Mouse (Mus musculus): ENCODE measurements at regions not wholly inside any gene's neighbourhood (a gene's known extent, or its start where the extent isn't known, plus 50 kb on each side); places are given as distances from the start of the nearest gene placed in this dataset.

DNA sequence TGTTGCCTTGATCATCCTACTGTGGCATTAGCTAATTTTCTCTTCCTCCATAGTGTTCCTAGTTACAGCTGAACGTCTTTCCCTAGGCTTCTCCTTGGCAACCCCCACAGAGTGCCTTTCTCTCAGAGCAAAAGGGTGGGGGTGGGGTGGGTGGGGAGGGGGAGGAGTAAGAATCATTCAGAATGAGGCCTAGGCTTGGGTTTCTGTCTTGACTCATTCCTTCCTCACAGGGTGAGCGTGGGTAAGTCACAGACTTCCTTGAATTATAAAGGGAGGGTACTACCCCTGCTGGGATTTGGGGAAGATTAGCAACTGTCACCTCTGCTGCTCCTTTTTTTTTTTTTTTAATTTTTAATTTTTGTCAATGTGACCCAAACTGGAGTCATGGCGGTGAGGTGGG, 114.5 kb downstream of the Dhx35 start:
- 68% methylated on average over 3 of the region's 3 CpGs for WGBS
- no peak overlapping the region for H3K27ac ChIP-seq (ENCODE audit: low read depth, low read length)
- ATAC-seq (replicated peaks; ENCODE audit: low FRiP score) (no peak), DNase-seq (ENCODE audit: low spot score) (no peak)
- H3K36me3 ChIP-seq (ENCODE audit: control insufficient read depth, insufficient read depth, low read length): no peaks in the 10 kb centered on the region
- H3K4me1 ChIP-seq (replicated peaks; ENCODE audit: control insufficient read depth, insufficient read depth, low read length): no peaks in the 10 kb centered on the region
- H3K4me3 ChIP-seq (ENCODE audit: low read depth, low read length): no peak overlapping the region
- no peaks in the 10 kb centered on the region for H3K9me3 ChIP-seq (ENCODE audit: control insufficient read depth, low read length)
- no peak overlapping the region for H3K9ac ChIP-seq (ENCODE audit: low read depth, low read length)
- no peak overlapping the region for H3K4me2 ChIP-seq
- H3K27me3 ChIP-seq (replicated peaks; ENCODE audit: control insufficient read depth, insufficient read depth, low read length): no peaks in the 10 kb centered on the region

DNA sequence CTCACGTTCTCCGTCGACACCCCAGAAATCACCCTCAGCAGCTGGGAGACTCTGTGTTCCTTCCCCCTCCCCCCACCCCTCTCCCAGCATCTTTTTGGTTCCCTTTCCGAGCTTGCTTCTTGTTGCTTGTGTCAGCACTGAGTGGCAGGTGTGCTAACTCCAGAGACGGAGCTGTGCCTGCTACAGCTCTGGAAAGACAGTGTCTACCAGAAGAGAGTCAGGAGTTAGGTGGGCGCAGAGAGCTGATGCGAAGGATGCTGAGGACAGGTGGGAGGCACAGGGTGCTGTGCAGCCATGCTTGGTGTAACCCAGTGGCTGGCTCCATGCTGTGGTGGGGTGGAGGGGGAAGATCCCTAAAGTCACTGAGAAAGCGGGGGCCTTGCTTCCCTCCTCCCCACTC, 115.7 kb downstream of the Dhx35 start:
- ATAC-seq (replicated peaks; ENCODE audit: low FRiP score) (no peak), DNase-seq (ENCODE audit: low spot score) (no peak)
- H3K27ac ChIP-seq (ENCODE audit: low read depth, low read length): no peak overlapping the region
- H3K27me3 ChIP-seq (replicated peaks; ENCODE audit: control insufficient read depth, insufficient read depth, low read length): no peaks in the 10 kb centered on the region
- H3K4me3 ChIP-seq (ENCODE audit: low read depth, low read length): no peak overlapping the region
- no peak overlapping the region for H3K9ac ChIP-seq (ENCODE audit: low read depth, low read length)
- WGBS: 52% methylated on average over 8 of the region's 8 CpGs
- no peak overlapping the region for H3K4me2 ChIP-seq
- no peaks in the 10 kb centered on the region for H3K9me3 ChIP-seq (ENCODE audit: control insufficient read depth, low read length)
- no peaks in the 10 kb centered on the region for H3K36me3 ChIP-seq (ENCODE audit: control insufficient read depth, insufficient read depth, low read length)
- H3K4me1 ChIP-seq (replicated peaks; ENCODE audit: control insufficient read depth, insufficient read depth, low read length): no peaks in the 10 kb centered on the region

DNA sequence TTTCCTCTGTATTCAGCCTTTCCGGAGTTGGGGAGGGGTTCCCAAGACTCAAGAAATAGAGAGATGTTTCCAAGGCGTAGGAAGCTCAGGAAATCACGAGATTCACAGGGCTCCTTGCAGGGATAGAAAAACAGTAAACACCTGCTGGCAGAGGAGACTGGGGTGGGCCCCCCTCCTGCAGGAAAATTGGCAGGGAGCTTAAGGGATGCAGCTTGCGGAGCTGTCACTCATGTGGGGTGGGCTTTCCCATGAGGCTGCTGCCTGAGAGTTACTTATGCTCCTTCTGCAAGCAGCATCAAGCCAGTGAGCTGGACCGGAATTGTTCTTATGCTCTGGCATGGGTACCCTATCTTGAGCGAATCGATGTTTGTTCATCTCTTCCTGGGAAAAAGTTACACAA, 116.6 kb downstream of the Dhx35 start:
- H3K4me3 ChIP-seq (ENCODE audit: low read depth, low read length): no peak overlapping the region
- no peaks in the 10 kb centered on the region for H3K36me3 ChIP-seq (ENCODE audit: control insufficient read depth, insufficient read depth, low read length)
- no peak for ATAC-seq (replicated peaks; ENCODE audit: low FRiP score)
- H3K9me3 ChIP-seq (ENCODE audit: control insufficient read depth, low read length): no peaks in the 10 kb centered on the region
- WGBS: 52% methylated on average over 7 of the region's 7 CpGs
- H3K4me1 ChIP-seq (replicated peaks; ENCODE audit: control insufficient read depth, insufficient read depth, low read length): no peaks in the 10 kb centered on the region
- DNase-seq (ENCODE audit: low spot score): no peak
- no peak overlapping the region for H3K4me2 ChIP-seq
- no peak overlapping the region for H3K27ac ChIP-seq (ENCODE audit: low read depth, low read length)
- H3K27me3 ChIP-seq (replicated peaks; ENCODE audit: control insufficient read depth, insufficient read depth, low read length): no peaks in the 10 kb centered on the region
- no peak overlapping the region for H3K9ac ChIP-seq (ENCODE audit: low read depth, low read length)

DNA sequence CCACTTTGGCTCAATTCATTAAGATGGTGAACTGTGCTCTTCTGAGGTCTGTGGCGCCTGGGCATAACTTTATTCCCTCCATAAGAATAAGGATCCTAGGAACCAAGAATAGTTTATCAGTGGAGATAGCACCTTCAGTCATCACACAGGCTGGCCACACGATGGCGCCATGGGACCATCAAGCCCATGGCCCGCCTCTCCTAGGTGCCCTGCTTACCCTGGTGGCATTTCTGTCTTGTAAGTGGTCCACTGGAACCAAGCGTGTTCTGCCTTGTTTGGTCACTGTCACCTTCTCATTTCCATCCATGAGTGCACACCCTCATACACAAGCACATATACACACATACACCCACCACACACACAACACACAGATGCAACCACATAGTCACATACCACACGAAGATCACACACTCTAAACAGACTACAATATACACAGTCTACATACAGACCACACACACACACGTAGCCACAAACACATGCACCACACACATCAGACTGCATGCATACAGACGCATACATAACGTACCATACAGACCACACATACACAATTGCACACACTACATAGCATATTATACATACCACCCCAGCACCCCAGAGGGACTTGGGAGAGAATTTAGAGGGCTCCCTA, 118.1 kb downstream of the Dhx35 start:
- ATAC-seq (replicated peaks; ENCODE audit: low FRiP score) (0 out of 2 replicates have a peak, but pooled peaks have one; percentile 26), DNase-seq (ENCODE audit: low spot score) (peak; percentile 42)
- no peaks in the 10 kb centered on the region for H3K4me1 ChIP-seq (replicated peaks; ENCODE audit: control insufficient read depth, insufficient read depth, low read length)
- H3K4me2 ChIP-seq: no peak overlapping the region
- no peaks in the 10 kb centered on the region for H3K27me3 ChIP-seq (replicated peaks; ENCODE audit: control insufficient read depth, insufficient read depth, low read length)
- H3K9ac ChIP-seq (ENCODE audit: low read depth, low read length): no peak overlapping the region
- H3K4me3 ChIP-seq (ENCODE audit: low read depth, low read length): no peak overlapping the region
- 34% methylated on average over 9 of the region's 9 CpGs for WGBS
- H3K9me3 ChIP-seq (ENCODE audit: control insufficient read depth, low read length): no peaks in the 10 kb centered on the region
- H3K36me3 ChIP-seq (ENCODE audit: control insufficient read depth, insufficient read depth, low read length): no peaks in the 10 kb centered on the region
- no peak overlapping the region for H3K27ac ChIP-seq (ENCODE audit: low read depth, low read length)

DNA sequence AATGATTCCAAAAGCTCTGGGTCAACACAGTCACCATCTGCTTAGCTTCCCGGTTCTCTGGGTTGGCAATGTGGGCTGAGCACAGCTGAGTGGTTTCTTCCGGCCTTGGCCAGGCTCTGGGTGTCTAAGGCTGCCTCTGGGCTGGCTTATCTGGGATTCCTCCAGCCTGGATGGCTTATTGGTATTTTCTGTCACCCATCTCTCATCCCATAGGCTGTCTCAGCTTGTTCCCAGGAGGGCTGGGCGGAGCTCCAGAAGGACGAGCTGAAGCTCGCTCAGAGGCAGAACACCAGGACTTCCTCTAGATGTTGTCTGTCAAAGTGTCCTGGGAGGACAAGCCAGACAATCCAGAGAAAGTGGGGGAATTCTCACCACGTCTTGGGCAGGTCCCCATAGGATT, 122.8 kb downstream of the Dhx35 start:
- no peak for ATAC-seq (replicated peaks; ENCODE audit: low FRiP score)
- H3K4me2 ChIP-seq: no peak overlapping the region
- WGBS: 40% methylated on average over 6 of the region's 6 CpGs

DNA sequence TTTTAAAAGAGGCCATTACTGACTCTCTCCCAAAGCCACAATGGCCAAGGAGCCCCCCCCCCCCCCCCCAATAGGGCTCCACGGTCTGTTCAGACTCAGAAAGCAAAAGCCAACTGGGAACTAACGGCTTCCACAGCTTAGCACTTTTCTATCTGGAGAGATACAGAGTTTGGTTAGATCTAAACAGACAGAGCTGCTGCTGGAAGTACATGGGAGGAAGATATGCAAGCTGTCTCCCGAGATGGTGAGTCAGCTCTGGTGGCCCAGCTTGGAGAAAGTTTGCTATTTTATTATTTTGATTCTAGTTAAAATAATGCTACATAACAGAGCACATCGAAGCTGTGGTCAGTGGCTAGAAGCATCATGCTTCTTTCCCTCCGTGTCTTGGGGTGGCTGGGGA, 123.7 kb downstream of the Dhx35 start:
- Histone ChIP-seq H3K27ac (ENCODE audit: low read depth, low read length) (no peak overlapping the region), H3K36me3 (ENCODE audit: control insufficient read depth, insufficient read depth, low read length) (no peaks in the 10 kb centered on the region), H3K9me3 (ENCODE audit: control insufficient read depth, low read length) (no peaks in the 10 kb centered on the region), H3K4me3 (ENCODE audit: low read depth, low read length) (no peak overlapping the region), H3K4me2 (no peak overlapping the region), H3K4me1 (replicated peaks; ENCODE audit: control insufficient read depth, insufficient read depth, low read length) (no peaks in the 10 kb centered on the region), H3K27me3 (replicated peaks; ENCODE audit: control insufficient read depth, insufficient read depth, low read length) (no peaks in the 10 kb centered on the region), H3K9ac (ENCODE audit: low read depth, low read length) (no peak overlapping the region)
- no peak for DNase-seq (ENCODE audit: low spot score)
- 70% methylated on average over 5 of the region's 5 CpGs for WGBS
- no peak for ATAC-seq (replicated peaks; ENCODE audit: low FRiP score)

More for the DNA sequence above, 122.8 kb downstream of the Dhx35 start:
- H3K9me3 ChIP-seq (ENCODE audit: control insufficient read depth, low read length): no peaks in the 10 kb centered on the region
- H3K4me1 ChIP-seq (replicated peaks; ENCODE audit: control insufficient read depth, insufficient read depth, low read length): no peaks in the 10 kb centered on the region
- no peak overlapping the region for H3K9ac ChIP-seq (ENCODE audit: low read depth, low read length)
- DNase-seq (ENCODE audit: low spot score): no peak
- H3K27ac ChIP-seq (ENCODE audit: low read depth, low read length): no peak overlapping the region
- H3K27me3 ChIP-seq (replicated peaks; ENCODE audit: control insufficient read depth, insufficient read depth, low read length): no peaks in the 10 kb centered on the region
- H3K36me3 ChIP-seq (ENCODE audit: control insufficient read depth, insufficient read depth, low read length): no peaks in the 10 kb centered on the region
- H3K4me3 ChIP-seq (ENCODE audit: low read depth, low read length): no peak overlapping the region

DNA sequence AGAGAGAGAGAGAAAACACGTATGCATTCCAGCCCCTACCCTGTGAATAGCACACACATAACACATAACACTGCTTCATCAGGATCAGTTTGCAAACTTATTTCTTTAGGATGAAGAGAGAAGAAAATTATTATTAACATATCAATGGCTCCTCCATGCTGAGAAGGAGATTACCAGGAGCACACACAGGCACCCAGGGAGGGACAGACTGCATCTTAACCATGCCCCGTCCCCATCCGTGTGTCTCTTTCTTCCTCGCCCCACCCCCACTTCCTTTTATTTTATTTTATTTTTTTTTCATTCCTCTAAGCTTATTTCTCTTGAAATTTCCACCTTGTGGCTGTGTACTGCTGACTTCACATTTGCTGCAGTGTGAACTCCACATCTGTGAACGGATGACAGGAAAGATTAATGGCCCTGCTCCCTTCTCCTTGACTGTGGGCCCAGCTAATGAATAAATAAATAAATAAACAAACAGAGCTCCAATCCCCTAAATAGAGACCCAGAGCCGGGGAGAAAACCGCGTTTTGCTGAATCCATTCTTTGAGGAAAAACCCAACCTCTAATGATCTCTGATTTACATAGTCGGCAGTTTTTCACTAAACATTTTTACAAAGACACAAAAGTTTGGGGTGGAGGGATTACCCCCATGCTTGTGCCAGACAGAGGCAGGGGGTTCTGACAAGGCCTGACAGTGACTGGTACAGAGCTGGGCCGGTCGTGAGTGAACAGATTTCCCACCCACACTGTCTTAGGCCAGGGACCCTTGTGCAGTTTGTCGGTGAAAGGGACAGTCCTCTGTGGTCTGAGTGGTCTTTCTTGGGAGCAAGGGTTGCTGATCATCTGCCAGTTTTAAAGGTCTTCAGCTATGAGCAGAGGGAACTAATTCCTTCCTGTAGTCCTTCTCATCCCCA, 127.0 kb downstream of the Dhx35 start:
- Histone ChIP-seq H3K27me3 (replicated peaks; ENCODE audit: control insufficient read depth, insufficient read depth, low read length) (no peaks in the 10 kb centered on the region), H3K36me3 (ENCODE audit: control insufficient read depth, insufficient read depth, low read length) (no peaks in the 10 kb centered on the region), H3K4me3 (ENCODE audit: low read depth, low read length) (no peak overlapping the region), H3K9ac (ENCODE audit: low read depth, low read length) (no peak overlapping the region), H3K4me2 (no peak overlapping the region), H3K27ac (ENCODE audit: low read depth, low read length) (no peak overlapping the region), H3K9me3 (ENCODE audit: control insufficient read depth, low read length) (no peaks in the 10 kb centered on the region), H3K4me1 (replicated peaks; ENCODE audit: control insufficient read depth, insufficient read depth, low read length) (no peaks in the 10 kb centered on the region)
- ATAC-seq (replicated peaks; ENCODE audit: low FRiP score) (no peak), DNase-seq (ENCODE audit: low spot score) (no peak)
- 68% methylated on average over 12 of the region's 12 CpGs for WGBS

DNA sequence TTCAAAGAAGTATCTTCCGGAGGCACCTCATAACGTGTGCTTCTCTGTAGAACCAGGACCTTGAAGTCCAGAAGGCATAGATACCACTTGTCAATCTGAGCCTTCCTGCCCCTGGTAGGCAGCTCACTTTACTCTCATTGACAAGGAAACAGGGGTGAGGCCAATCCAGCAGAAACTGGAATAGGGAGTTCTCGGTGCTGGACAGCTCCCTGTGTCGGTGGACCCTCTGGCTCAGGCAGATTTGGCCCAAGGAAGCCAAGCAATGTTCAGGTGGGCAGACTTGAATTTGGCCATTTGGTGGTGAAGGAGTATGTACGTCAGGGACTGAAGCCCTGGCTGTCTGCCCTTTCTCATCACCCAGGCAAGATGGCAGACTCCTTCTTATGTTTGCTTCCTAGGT, 128.2 kb downstream of the Dhx35 start:
- no peaks in the 10 kb centered on the region for H3K27me3 ChIP-seq (replicated peaks; ENCODE audit: control insufficient read depth, insufficient read depth, low read length)
- ATAC-seq (replicated peaks; ENCODE audit: low FRiP score) (no peak), DNase-seq (ENCODE audit: low spot score) (no peak)
- no peak overlapping the region for H3K4me2 ChIP-seq
- no peaks in the 10 kb centered on the region for H3K36me3 ChIP-seq (ENCODE audit: control insufficient read depth, insufficient read depth, low read length)
- H3K4me3 ChIP-seq (ENCODE audit: low read depth, low read length): no peak overlapping the region
- no peaks in the 10 kb centered on the region for H3K9me3 ChIP-seq (ENCODE audit: control insufficient read depth, low read length)
- WGBS: 42% methylated on average over 5 of the region's 5 CpGs
- no peaks in the 10 kb centered on the region for H3K4me1 ChIP-seq (replicated peaks; ENCODE audit: control insufficient read depth, insufficient read depth, low read length)
- no peak overlapping the region for H3K27ac ChIP-seq (ENCODE audit: low read depth, low read length)
- H3K9ac ChIP-seq (ENCODE audit: low read depth, low read length): no peak overlapping the region

DNA sequence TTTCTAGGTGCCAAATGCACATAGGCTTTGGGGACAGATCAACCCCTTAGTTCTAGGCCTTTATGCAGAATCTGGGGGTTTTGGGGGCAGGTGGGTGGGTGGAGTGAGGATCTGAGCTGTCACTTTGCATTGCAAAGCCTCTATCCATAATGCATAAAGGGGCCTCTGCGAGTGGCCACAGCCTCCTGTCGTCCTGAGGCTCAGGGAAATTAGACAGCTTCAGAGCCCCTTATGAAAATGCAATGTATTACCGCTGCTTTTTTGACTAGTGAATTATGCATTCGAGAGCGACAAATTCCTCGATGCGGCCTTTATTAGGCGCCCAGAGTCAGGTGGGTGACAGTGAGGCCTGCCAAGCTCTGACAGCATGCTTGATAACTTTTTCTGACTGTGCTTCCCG, 134.9 kb downstream of the Dhx35 start:
- no peak for ATAC-seq (replicated peaks; ENCODE audit: low FRiP score)
- no peak overlapping the region for H3K9ac ChIP-seq (ENCODE audit: low read depth, low read length)

More for the DNA sequence above, 134.9 kb downstream of the Dhx35 start:
- no peaks in the 10 kb centered on the region for H3K4me1 ChIP-seq (replicated peaks; ENCODE audit: control insufficient read depth, insufficient read depth, low read length)
- H3K4me2 ChIP-seq: no peak overlapping the region
- H3K4me3 ChIP-seq (ENCODE audit: low read depth, low read length): no peak overlapping the region
- 72% methylated on average over 9 of the region's 9 CpGs for WGBS
- DNase-seq (ENCODE audit: low spot score): no peak
- H3K9me3 ChIP-seq (ENCODE audit: control insufficient read depth, low read length): no peaks in the 10 kb centered on the region
- no peaks in the 10 kb centered on the region for H3K27me3 ChIP-seq (replicated peaks; ENCODE audit: control insufficient read depth, insufficient read depth, low read length)
- H3K36me3 ChIP-seq (ENCODE audit: control insufficient read depth, insufficient read depth, low read length): no peaks in the 10 kb centered on the region
- H3K27ac ChIP-seq (ENCODE audit: low read depth, low read length): no peak overlapping the region
